Mouse (Mus musculus) liver, embryonic 14.5 days (tissue): Measurements from ENCODE around the gene Adm2.

Source experiments
- CTCF ChIP-seq: IDR thresholded peaks from 2 replicates; pipeline ENCODE4 v1.5.1; 2016; ENCODE audit warnings: antibody characterized with exemption, low read depth, control low read depth
- EP300 ChIP-seq: IDR thresholded peaks from 2 replicates; pipeline ENCODE4 v1.6.1; 2016; ENCODE audit warnings: antibody characterized with exemption, low read depth

DNA sequence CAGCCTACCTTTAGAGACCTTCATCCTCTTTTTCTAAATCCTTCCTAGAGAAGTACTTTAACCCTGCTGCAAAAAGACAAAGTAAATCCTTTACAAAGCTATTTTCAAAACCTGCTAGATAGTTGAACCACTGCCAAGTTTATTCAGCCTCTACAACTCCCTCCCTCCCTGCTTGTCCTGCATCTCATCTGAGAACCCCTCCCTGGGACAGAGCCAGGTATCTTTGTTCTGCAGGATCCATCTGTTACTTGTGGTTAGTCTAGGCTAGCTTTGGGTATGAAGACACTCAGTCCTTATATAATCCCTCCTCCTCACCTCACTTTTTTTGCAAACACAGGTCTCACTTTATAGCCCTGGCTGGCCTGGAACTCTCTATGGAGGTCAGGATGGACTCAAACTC lies 37.5 kb upstream of the Adm2 start:
- peak; percentile 37; the same call in 1 of the 2 replicates for TF ChIP-seq EP300
- TF ChIP-seq CTCF = no peak
